Mouse (Mus musculus): ENCODE data around the gene Vat1l.

GRCm38 (mm10) chr8:114322096-114322495, 116.7 kb downstream of the Vat1l start:
- no peak for TF ChIP-seq POLR2A (IDR thresholded peaks at IDR 0.05; ENCODE audit: insufficient read length, low read depth)
- no peak for TF ChIP-seq TCF3 (IDR thresholded peaks at IDR 0.05; ENCODE audit: insufficient read length, low read depth)
- no peak for TF ChIP-seq MYOD1 (IDR thresholded peaks at IDR 0.05; ENCODE audit: control insufficient read depth in 1 of 3, insufficient read length in 2 of 3, low read depth in 2 of 3)
- TF ChIP-seq USF1 (IDR thresholded peaks at IDR 0.05; ENCODE audit: low read depth) = no peak
- TF ChIP-seq SRF (IDR thresholded peaks at IDR 0.05; ENCODE audit: control insufficient read depth, insufficient read length, low read depth) = no peak
- no peak for TF ChIP-seq TCF12 (IDR thresholded peaks at IDR 0.05; ENCODE audit: insufficient read depth, poor library complexity, severe bottlenecking)
- no peak for TF ChIP-seq POLR2AphosphoS2 (IDR thresholded peaks at IDR 0.05; ENCODE audit: insufficient read length, low read depth)
- TF ChIP-seq CEBPB (IDR thresholded peaks at IDR 0.05; ENCODE audit: insufficient read depth, poor library complexity, severe bottlenecking) = no peak
- no peak for TF ChIP-seq MAX (IDR thresholded peaks at IDR 0.05; ENCODE audit: low read depth)
- TF ChIP-seq E2F4 (IDR thresholded peaks at IDR 0.05; ENCODE audit: insufficient read depth) = no peak
- no peak for TF ChIP-seq MYOG (IDR thresholded peaks at IDR 0.05; ENCODE audit: control insufficient read depth in 1 of 3, insufficient read depth in 1 of 3, insufficient read length in 2 of 3, low read depth in 2 of 3)
